Mouse (Mus musculus) thymus, adult 2 months (tissue): ENCODE measurements at regions not wholly inside any gene's neighbourhood (a gene's known extent, or its start where the extent isn't known, plus 50 kb on each side); places are given as distances from the start of the nearest gene placed in this dataset.
A peak's percentile ranks its signal among the peaks of the same experiment; 100 is the strongest.

Source experiments
- DNase-seq: peaks from one replicate; pipeline ENCODE4 v3.0.0; 2021
- H3K27ac ChIP-seq: fragments of 200-500 bp; 2 replicates; pipeline ENCODE4 v1.5.1; 2012; ENCODE audit warnings: low read length, control low read depth; ENCODE audit not compliant: control insufficient read depth, insufficient read depth
- H3K27me3 ChIP-seq: fragments of 200-500 bp; 2 replicates; pipeline ENCODE4 v1.6.1; 2012; ENCODE audit warnings: mild to moderate bottlenecking, low read length, moderate library complexity, mixed read lengths; ENCODE audit not compliant: control insufficient read depth, insufficient read depth
- H3K36me3 ChIP-seq: fragments of 200-500 bp; 2 replicates; pipeline ENCODE4 v1.6.1; 2012; ENCODE audit warnings: mild to moderate bottlenecking, low read length, moderate library complexity; ENCODE audit not compliant: control insufficient read depth, insufficient read depth
- H3K4me1 ChIP-seq: fragments of 200-500 bp; replicated peaks from 2 replicates; pipeline ENCODE4 v1.6.1; 2012; ENCODE audit warnings: low read length; ENCODE audit not compliant: control insufficient read depth, insufficient read depth
- H3K4me3 ChIP-seq: fragments of 200-500 bp; 2 replicates; pipeline ENCODE4 v1.5.1; 2012; ENCODE audit warnings: mild to moderate bottlenecking, low read length, control low read depth, moderate library complexity; ENCODE audit not compliant: control insufficient read depth, insufficient read depth
- CTCF ChIP-seq: fragments of 200-500 bp; IDR thresholded peaks from 2 replicates; pipeline ENCODE4 v1.5.1; 2012; ENCODE audit warnings: mild to moderate bottlenecking, control low read depth, low read length, moderate library complexity, borderline replicate concordance; ENCODE audit not compliant: control insufficient read depth, poor library complexity, insufficient read depth; ENCODE audit errors: extremely low read depth
- POLR2A ChIP-seq: fragments of 200-500 bp; IDR thresholded peaks from 2 replicates; pipeline ENCODE4 v1.6.1; 2012; ENCODE audit warnings: mild to moderate bottlenecking, low read length, control low read depth, moderate library complexity; ENCODE audit not compliant: control insufficient read depth, poor library complexity, insufficient read depth; ENCODE audit errors: extremely low read depth
- WGBS: fragments of 180-500 bp; shearing (Covaris S2); methylation state at CpG from one replicate; pipeline ENCODE4 v1.1.7; 2018; 5-methylcytosine and 5-hydroxymethylcytosine counted together

GRCm38 (mm10) chr16:67871304-67872022, 250.8 kb upstream of the Cadm2 start:
- DNase-seq, result no peak
- H3K4me3 ChIP-seq, result no peak overlapping the region
- no peaks in the 10 kb centered on the region for H3K4me1 ChIP-seq
- no peak overlapping the region for H3K27ac ChIP-seq
- TF ChIP-seq CTCF, result no peak
- TF ChIP-seq POLR2A, result no peak
- no peaks in the 10 kb centered on the region for H3K36me3 ChIP-seq
- WGBS, result 92% methylated on average over 1 of the region's 1 CpGs
- no peaks in the 10 kb centered on the region for H3K27me3 ChIP-seq

- no peak overlapping the region for H3K4me3 ChIP-seq
- H3K4me1 ChIP-seq, result no peaks in the 10 kb centered on the region
- no peaks in the 10 kb centered on the region for H3K36me3 ChIP-seq
- H3K27me3 ChIP-seq, result no peaks in the 10 kb centered on the region
- TF ChIP-seq POLR2A (no peak), CTCF (no peak)
- 73% methylated on average over 2 of the region's 2 CpGs for WGBS
- no peak overlapping the region for H3K27ac ChIP-seq
- no peak for DNase-seq
Measured at GRCm38 (mm10) chr16:67850201-67850600, 229.5 kb upstream of the Cadm2 start.

GRCm38 (mm10) chr16:67844481-67844880, 223.8 kb upstream of the Cadm2 start:
- no peak overlapping the region for H3K27ac ChIP-seq
- H3K36me3 ChIP-seq, result no peaks in the 10 kb centered on the region
- no peak for DNase-seq
- 85% methylated on average over 5 of the region's 5 CpGs for WGBS
- TF ChIP-seq CTCF, result no peak
- no peak for TF ChIP-seq POLR2A
- H3K4me3 ChIP-seq, result no peak overlapping the region
- no peaks in the 10 kb centered on the region for H3K4me1 ChIP-seq
- H3K27me3 ChIP-seq, result no peaks in the 10 kb centered on the region

GRCm38 (mm10) chr16:67797236-67797635, 176.5 kb upstream of the Cadm2 start:
- Histone ChIP-seq H3K4me3 (no peak overlapping the region), H3K36me3 (no peaks in the 10 kb centered on the region), H3K27me3 (no peaks in the 10 kb centered on the region), H3K4me1 (no peaks in the 10 kb centered on the region), H3K27ac (no peak overlapping the region)
- no peak for DNase-seq
- TF ChIP-seq CTCF, result no peak
- no peak for TF ChIP-seq POLR2A

- TF ChIP-seq POLR2A, result no peak
- TF ChIP-seq CTCF, result no peak
- no peak overlapping the region for H3K4me3 ChIP-seq
- no peak overlapping the region for H3K27ac ChIP-seq
- DNase-seq, result peak; percentile 1
- no peaks in the 10 kb centered on the region for H3K27me3 ChIP-seq
- H3K36me3 ChIP-seq, result no peaks in the 10 kb centered on the region
- no peaks in the 10 kb centered on the region for H3K4me1 ChIP-seq
- 51% methylated on average over 3 of the region's 3 CpGs for WGBS
Measured at GRCm38 (mm10) chr16:67776091-67776490, 155.4 kb upstream of the Cadm2 start.

- no peak overlapping the region for H3K27ac ChIP-seq
- no peak for TF ChIP-seq POLR2A
- TF ChIP-seq CTCF, result no peak
- no peaks in the 10 kb centered on the region for H3K36me3 ChIP-seq
- H3K4me1 ChIP-seq, result no peaks in the 10 kb centered on the region
- DNase-seq, result no peak
- no peaks in the 10 kb centered on the region for H3K27me3 ChIP-seq
- 61% methylated on average over 5 of the region's 5 CpGs for WGBS
- no peak overlapping the region for H3K4me3 ChIP-seq
Measured at GRCm38 (mm10) chr16:67769114-67769513, 148.4 kb upstream of the Cadm2 start.

- H3K36me3 ChIP-seq, result no peaks in the 10 kb centered on the region
- no peak for DNase-seq
- no peak overlapping the region for H3K27ac ChIP-seq
- no peaks in the 10 kb centered on the region for H3K4me1 ChIP-seq
- WGBS, result 79% methylated on average over 2 of the region's 2 CpGs
- no peaks in the 10 kb centered on the region for H3K27me3 ChIP-seq
- TF ChIP-seq POLR2A (no peak), CTCF (no peak)
- H3K4me3 ChIP-seq, result no peak overlapping the region
Measured at GRCm38 (mm10) chr16:67735398-67735797, 114.7 kb upstream of the Cadm2 start.
